Mouse (Mus musculus) gastrocnemius, adult 2 months (tissue): ENCODE results near the gene Gipr. TPM values are rescaled to one million over a fixed set of nuclear protein-coding genes. Genes with fewer than 3 reads are reported as not detected.

Experiments used
- DNase-seq: peaks from one replicate; pipeline ENCODE4 v3.0.0; 2022
- H3K27ac ChIP-seq: fragments of 200-600 bp; 2 replicates; pipeline ENCODE4 v1.8.1; 2022; ENCODE audit warnings: mild to moderate bottlenecking
- H3K4me3 ChIP-seq: fragments of 200-600 bp; 2 replicates; pipeline ENCODE4 v1.8.1; 2022; ENCODE audit warnings: mild to moderate bottlenecking, moderate library complexity
- CTCF ChIP-seq: fragments of 200-600 bp; IDR thresholded peaks from 2 replicates; pipeline ENCODE4 v1.8.1; 2022; ENCODE audit warnings: antibody characterized with exemption, mild to moderate bottlenecking, moderate library complexity
- intact Hi-C: fragments of 180-260 bp; cut with DNase I; formaldehyde crosslinking; loops from one replicate; pipeline ENCODE4 v1.15.1; 2025
- microRNA-seq: library from miRNA; unstranded; fragments of <30 nt; microRNA quantifications from one replicate; pipeline ENCODE4 v1.2.0, GENCODE M21; 2021
- total RNA-seq, 2 experiments: library from RNA; stranded (reverse); gene quantifications; 2 replicates each; pipeline ENCODE4 v1.2.3; 2021

Gipr gene
- total RNA-seq, 2 experiments from 2014 or later: not detected

GRCm38 (mm10) chr7:19136168-19136567, 29.8 kb downstream of the Gipr start:
- DNase-seq: no peak
- intact Hi-C loops: loop anchor here (5.0 kb wide), 1 partner anchor 66 kb away; no protein-coding TSS in a partner anchor
- no peak overlapping the region for H3K27ac ChIP-seq
- no peak for TF ChIP-seq CTCF
- no peak overlapping the region for H3K4me3 ChIP-seq

GRCm38 (mm10) chr7:19131324-19131848, 34.5 kb downstream of the Gipr start:
- intact Hi-C loops: no loop called here
- peak; percentile 87 for TF ChIP-seq CTCF
- H3K4me3 ChIP-seq: peak overlapping the region; percentile 77
- DNase-seq: peak; percentile 99
- H3K27ac ChIP-seq: peak overlapping the region; percentile 93

GRCm38 (mm10) chr7:19130657-19131056, 35.3 kb downstream of the Gipr start:
- no peak for DNase-seq
- Histone ChIP-seq H3K4me3 (peak overlapping the region; percentile 77), H3K27ac (peak overlapping the region; percentile 93)
- peak; percentile 39; the same call in 1 of the 2 replicates for TF ChIP-seq CTCF
- intact Hi-C loops: no loop called here

- no peak overlapping the region for H3K4me3 ChIP-seq
- no peak for DNase-seq
- intact Hi-C loops: no loop called here
Observed at GRCm38 (mm10) chr7:19129396-19129795, 36.5 kb downstream of the Gipr start.

GRCm38 (mm10) chr7:19127744-19128143, 38.2 kb downstream of the Gipr start:
- intact Hi-C loops: no loop called here
- DNase-seq: no peak
- no peak for TF ChIP-seq CTCF
- Histone ChIP-seq H3K4me3 (no peak overlapping the region), H3K27ac (no peak overlapping the region)

More at GRCm38 (mm10) chr7:19129396-19129795, 36.5 kb downstream of the Gipr start:
- H3K27ac ChIP-seq: no peak overlapping the region
- no peak for TF ChIP-seq CTCF

- no peak overlapping the region for H3K4me3 ChIP-seq
- no peak for TF ChIP-seq CTCF
- DNase-seq: no peak
- intact Hi-C loops: no loop called here
- H3K27ac ChIP-seq: no peak overlapping the region
Observed at GRCm38 (mm10) chr7:19124713-19125112, 41.2 kb downstream of the Gipr start.

- Histone ChIP-seq H3K27ac (no peak overlapping the region), H3K4me3 (no peak overlapping the region)
- DNase-seq: no peak
- intact Hi-C loops: no loop called here
- no peak for TF ChIP-seq CTCF
Observed at GRCm38 (mm10) chr7:19121686-19122085, 44.2 kb downstream of the Gipr start.

GRCm38 (mm10) chr7:19119631-19120429, 46.1 kb downstream of the Gipr start, which contains the start of gene Fbxo46:
Gene Fbxo46, plus strand, starts transcription at chr7:19119859.
- intact Hi-C loops: no loop called here
- Histone ChIP-seq H3K4me3 (peak within 1 kb of the TSS; percentile 92), H3K27ac (peak within 1 kb of the TSS; percentile 90)
- TF ChIP-seq CTCF: no peak
- DNase-seq: peak; percentile 93

- Histone ChIP-seq H3K4me3 (peak overlapping the region; percentile 31), H3K27ac (peak overlapping the region; percentile 56)
- DNase-seq: no peak
- TF ChIP-seq CTCF: no peak
- intact Hi-C loops: no loop called here
Observed at GRCm38 (mm10) chr7:19119083-19119482, 46.8 kb downstream of the Gipr start.

- TF ChIP-seq CTCF: peak; percentile 30; the same call in 1 of the 2 replicates
- H3K27ac ChIP-seq: peak within 1 kb of the TSS; percentile 56
- intact Hi-C loops: no loop called here
- peak within 1 kb of the TSS; percentile 57 for H3K4me3 ChIP-seq
- DNase-seq: peak; percentile 66
Observed at GRCm38 (mm10) chr7:19118028-19118771, 47.7 kb downstream of the Gipr start, which contains the start of gene Gm4969. Gene Gm4969, minus strand, starts transcription at chr7:19118368.

- TF ChIP-seq CTCF: no peak
- intact Hi-C loops: loop anchor here (5.0 kb wide), 1 partner anchor 42 kb away; no protein-coding TSS in a partner anchor
- no peak for DNase-seq
- no peak overlapping the region for H3K27ac ChIP-seq
- no peak overlapping the region for H3K4me3 ChIP-seq
Observed at GRCm38 (mm10) chr7:19109565-19109964, 56.4 kb downstream of the Gipr start.

GRCm38 (mm10) chr7:19107436-19107835, 58.5 kb downstream of the Gipr start:
- no peak for DNase-seq
- Histone ChIP-seq H3K4me3 (no peak overlapping the region), H3K27ac (no peak overlapping the region)
- intact Hi-C loops: loop anchor here (5.0 kb wide), 1 partner anchor 40 kb away; no protein-coding TSS in a partner anchor
- TF ChIP-seq CTCF: no peak

Small RNAs within 50 kb of the gene (microRNA-seq; reads per million reads assigned to microRNA genes)
- gene Mir330: 61.4 reads per million, percentile 36 among the genes with 10 or more reads in this experiment

Other genes with a start within 250 kb of the Gipr start
- gene Nova2, start 240.2 kb downstream of the Gipr start, total RNA-seq: 1 to 10 TPM; 1.6 to 2.1 TPM
- not detected for gene Nanos2, start 178.7 kb downstream of the Gipr start, total RNA-seq
- gene Mypop, start 174.9 kb downstream of the Gipr start, total RNA-seq: 1 to 10 TPM; 6.3 to 6.7 TPM
- gene Irf2bp1, start 162.1 kb downstream of the Gipr start, total RNA-seq: 10 to 100 TPM; 18.2 to 20.5 TPM
- not detected for gene Foxa3, start 142.6 kb downstream of the Gipr start, total RNA-seq
- 10 to 100 TPM; 70.9 to 81.5 TPM for gene Sympk, start 141.8 kb downstream of the Gipr start, total RNA-seq
- gene Rsph6a, start 111.4 kb downstream of the Gipr start, total RNA-seq: not detected
- 10 to 100 TPM; 31.9 to 32.1 TPM for gene Dmwd, start 89.9 kb downstream of the Gipr start, total RNA-seq
- 100 to 1,000 TPM; 265 to 336 TPM for gene Dmpk, start 82.3 kb downstream of the Gipr start, total RNA-seq
- 1 to 10 TPM in 1 of 2 experiments, under 1 TPM in 1; 0.89 to 2.3 TPM for gene Six5, start 71.5 kb downstream of the Gipr start, total RNA-seq
- gene Gm4969, start 47.8 kb downstream of the Gipr start, total RNA-seq: not detected
- 1 to 10 TPM; 2.3 to 3.0 TPM for gene Fbxo46, start 46.3 kb downstream of the Gipr start, total RNA-seq
- 1 to 10 TPM; 2.0 TPM for gene Qpctl, start 16.8 kb downstream of the Gipr start, total RNA-seq
- gene Snrpd2, start 16.4 kb downstream of the Gipr start, total RNA-seq: 10 to 100 TPM; 49.7 to 58.0 TPM
- 10 to 100 TPM in 1 of 2 experiments, 1 to 10 TPM in 1; 9.5 to 10.5 TPM for gene Eml2, start 10.3 kb upstream of the Gipr start, total RNA-seq
- 1 to 10 TPM; 1.9 to 2.9 TPM for gene Gpr4, start 46.4 kb upstream of the Gipr start, total RNA-seq
- gene Opa3, start 62.2 kb upstream of the Gipr start, total RNA-seq: 10 to 100 TPM; 41.9 to 52.4 TPM
- gene Vasp, start 105.7 kb upstream of the Gipr start, total RNA-seq: 10 to 100 TPM; 13.6 to 17.3 TPM
- under 1 TPM in 1 of 2 experiments, not detected in 1; 0.74 TPM for gene Ppm1n, start 113.9 kb upstream of the Gipr start, total RNA-seq
- gene Rtn2, start 116.5 kb upstream of the Gipr start, total RNA-seq: 1,000 to 10,000 TPM in 1 of 2 experiments, 100 to 1,000 TPM in 1; 987 to 1,150 TPM
- under 1 TPM; 0.22 to 0.59 TPM for gene Fosb, start 143.9 kb upstream of the Gipr start, total RNA-seq
- gene Ercc1, start 178.7 kb upstream of the Gipr start, total RNA-seq: 10 to 100 TPM; 28.1 to 30.4 TPM
- gene Cd3eap, start 193.4 kb upstream of the Gipr start, total RNA-seq: 10 to 100 TPM; 11.4 to 11.5 TPM
- gene Ppp1r13l, start 193.6 kb upstream of the Gipr start, total RNA-seq: 1 to 10 TPM; 2.1 to 4.9 TPM
- 10 to 100 TPM in 1 of 2 experiments, 1 to 10 TPM in 1; 8.5 to 10.7 TPM for gene Ercc2, start 215.9 kb upstream of the Gipr start, total RNA-seq
- gene Klc3, start 238.0 kb upstream of the Gipr start, total RNA-seq: under 1 TPM; 0.18 to 0.39 TPM
- gene Ckm, start 238.6 kb upstream of the Gipr start, total RNA-seq: over 10,000 TPM; 32,173 to 47,719 TPM